Mouse (Mus musculus) activated CD4-positive, CD25-positive, alpha-beta regulatory T cell (primary cell): ENCODE measurements around the gene Fkbp1a. TPM values are rescaled to one million over a fixed set of nuclear protein-coding genes. Genes with fewer than 3 reads are reported as not detected.

Experiments used
- polyA plus RNA-seq, 2 experiments: library from polyadenylated mRNA; unstranded; fragments of 100-300 nt; shearing (Covaris generic); gene quantifications; one replicate each; pipeline ENCODE4 v1.2.1; 2017

The Fkbp1a gene
- polyA plus RNA-seq: 100 to 1,000 TPM; 324 to 446 TPM

DNA sequence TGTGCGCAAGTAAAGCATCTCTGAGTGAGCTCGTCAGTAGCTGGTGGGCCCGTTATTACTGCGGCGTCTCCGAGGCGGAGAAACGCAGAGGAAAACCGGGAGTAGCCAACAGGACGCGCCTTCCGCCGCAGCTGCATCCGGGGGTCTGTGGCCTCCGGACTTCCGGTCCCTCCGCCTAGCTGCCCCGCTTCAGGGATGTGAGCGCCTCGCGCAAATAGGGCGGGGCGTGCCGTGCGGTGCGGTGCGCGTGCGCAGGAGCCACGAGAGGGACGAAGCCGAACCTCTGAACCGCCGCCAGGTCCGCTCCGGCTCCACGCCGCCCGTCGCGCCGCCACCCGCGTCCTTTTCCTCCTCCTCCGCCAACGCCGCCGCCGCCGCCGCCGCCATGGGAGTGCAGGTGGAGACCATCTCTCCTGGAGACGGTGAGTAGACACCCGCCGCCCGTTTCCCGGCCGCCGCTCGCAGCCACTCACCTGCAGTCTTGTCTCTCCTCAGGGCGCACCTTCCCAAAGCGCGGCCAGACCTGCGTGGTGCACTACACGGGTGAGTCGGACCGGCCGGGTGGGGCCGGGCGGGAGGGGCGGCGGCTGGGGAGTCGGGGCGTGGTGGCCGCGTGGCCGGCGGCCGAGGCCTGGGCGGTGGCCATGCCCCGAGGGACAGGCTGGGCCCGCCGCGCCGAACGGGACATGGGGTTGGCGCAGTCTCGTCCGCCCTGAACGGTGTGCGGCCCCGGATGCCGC lies at the start of gene Fkbp1a:
TSS of gene Fkbp1a (plus strand) at position 161 of the 740 bp plus-strand sequence.

DNA sequence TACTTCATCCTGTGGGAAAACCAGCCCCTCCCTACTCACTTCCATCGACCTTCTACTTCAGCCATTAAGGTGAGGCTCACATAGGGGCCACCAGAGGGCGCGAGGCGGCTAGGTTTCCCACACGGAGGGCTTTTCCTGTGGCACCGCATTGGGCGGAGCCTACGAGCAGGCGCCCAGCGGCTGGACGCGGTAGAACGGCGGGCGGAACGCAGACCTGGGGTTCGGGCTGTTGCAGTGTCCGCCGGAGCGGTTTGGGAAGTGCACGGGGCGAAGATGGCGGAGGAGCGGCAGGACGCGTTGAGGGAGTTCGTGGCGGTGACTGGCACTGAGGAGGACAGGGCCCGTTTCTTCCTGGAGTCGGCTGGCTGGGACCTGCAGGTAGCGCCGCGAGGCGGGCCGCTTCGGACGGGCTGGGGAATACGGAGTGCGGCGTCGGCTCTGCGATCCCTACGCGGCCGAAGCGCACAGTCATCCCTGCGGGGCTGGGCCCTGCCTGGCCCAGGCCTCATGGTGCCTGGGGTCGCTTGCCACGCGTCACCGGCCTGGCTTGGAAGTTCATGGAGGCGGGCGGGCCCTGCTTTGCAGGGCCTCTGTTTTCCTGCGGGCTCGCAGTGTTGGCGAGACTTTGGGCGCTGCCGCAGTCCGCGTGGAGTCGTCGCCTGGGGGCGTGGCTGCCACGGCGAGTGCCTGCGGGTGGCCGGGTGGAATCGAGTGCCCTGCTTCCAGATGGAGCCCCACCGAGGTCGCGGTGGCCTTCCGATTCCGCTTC lies 48.1 kb upstream of the Fkbp1a start, which contains the start of gene Nsfl1c:
TSS of gene Nsfl1c (plus strand) at position 148 of the 769 bp plus-strand sequence.

DNA sequence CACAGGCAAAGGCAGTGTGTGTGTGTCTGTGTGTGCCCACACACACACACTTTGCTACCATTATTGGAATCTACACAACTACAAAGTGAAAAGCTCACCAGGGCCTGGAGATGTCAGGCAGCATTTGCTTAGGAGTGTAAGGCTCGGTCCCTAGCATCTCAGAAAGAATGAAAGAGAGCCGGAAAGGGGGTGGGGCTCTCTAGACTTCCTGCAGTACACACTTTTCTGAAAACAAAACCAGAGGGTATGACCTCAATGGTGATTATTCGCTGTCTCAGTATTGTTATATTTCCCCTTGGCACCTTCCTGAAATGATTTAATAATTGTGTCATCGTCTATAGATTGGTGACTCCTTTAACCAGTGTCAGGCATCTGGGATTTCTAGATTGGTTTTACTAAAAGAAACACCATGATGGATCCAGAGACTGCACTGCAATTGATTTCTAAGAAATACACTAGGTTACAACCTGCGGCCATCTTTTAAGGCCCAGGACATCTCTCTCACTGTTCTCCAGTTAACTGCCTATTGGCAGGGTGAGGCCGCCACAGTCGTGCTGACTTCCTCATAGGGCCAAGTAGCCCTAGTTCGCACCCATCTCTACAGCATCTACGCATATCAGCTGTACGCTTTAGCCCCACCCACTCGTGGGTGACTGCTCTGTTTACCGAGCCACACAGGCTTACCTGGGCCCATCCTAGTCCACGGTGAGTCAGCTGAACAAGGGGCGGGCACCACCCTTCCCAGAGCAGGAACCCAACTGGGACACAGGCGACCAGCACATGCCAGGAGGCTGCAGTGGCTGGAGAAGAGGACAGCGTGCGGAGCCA lies 29.8 kb downstream of the Fkbp1a start, which contains the start of gene Sdcbp2:
TSS of gene Sdcbp2 (plus strand) at position 750 of the 828 bp plus-strand sequence.

Other genes with a start within 250 kb of the Fkbp1a start
- under 1 TPM in 1 of 2 experiments, not detected in 1; 0.29 TPM for gene 4921509C19Rik, start 66.3 kb upstream of the Fkbp1a start, polyA plus RNA-seq
- gene Nsfl1c, start 48.3 kb upstream of the Fkbp1a start, polyA plus RNA-seq: 100 to 1,000 TPM; 137 to 140 TPM
- 100 to 1,000 TPM in 1 of 2 experiments, 10 to 100 TPM in 1; 37.9 to 113 TPM for gene Sdcbp2, start 30.1 kb downstream of the Fkbp1a start, polyA plus RNA-seq
- under 1 TPM in 1 of 2 experiments, not detected in 1; 0.59 TPM for gene Snph, start 90.1 kb downstream of the Fkbp1a start, polyA plus RNA-seq
- gene Rad21l, start 126.0 kb downstream of the Fkbp1a start, polyA plus RNA-seq: not detected
- under 1 TPM; 0.16 TPM for gene Tmem74b, start 159.5 kb downstream of the Fkbp1a start, polyA plus RNA-seq
- gene Psmf1, start 201.7 kb downstream of the Fkbp1a start, polyA plus RNA-seq: 10 to 100 TPM; 64.7 to 67.1 TPM